8 mouse cellular contexts compared by ENCODE assay signal in the genomic region with DNA sequence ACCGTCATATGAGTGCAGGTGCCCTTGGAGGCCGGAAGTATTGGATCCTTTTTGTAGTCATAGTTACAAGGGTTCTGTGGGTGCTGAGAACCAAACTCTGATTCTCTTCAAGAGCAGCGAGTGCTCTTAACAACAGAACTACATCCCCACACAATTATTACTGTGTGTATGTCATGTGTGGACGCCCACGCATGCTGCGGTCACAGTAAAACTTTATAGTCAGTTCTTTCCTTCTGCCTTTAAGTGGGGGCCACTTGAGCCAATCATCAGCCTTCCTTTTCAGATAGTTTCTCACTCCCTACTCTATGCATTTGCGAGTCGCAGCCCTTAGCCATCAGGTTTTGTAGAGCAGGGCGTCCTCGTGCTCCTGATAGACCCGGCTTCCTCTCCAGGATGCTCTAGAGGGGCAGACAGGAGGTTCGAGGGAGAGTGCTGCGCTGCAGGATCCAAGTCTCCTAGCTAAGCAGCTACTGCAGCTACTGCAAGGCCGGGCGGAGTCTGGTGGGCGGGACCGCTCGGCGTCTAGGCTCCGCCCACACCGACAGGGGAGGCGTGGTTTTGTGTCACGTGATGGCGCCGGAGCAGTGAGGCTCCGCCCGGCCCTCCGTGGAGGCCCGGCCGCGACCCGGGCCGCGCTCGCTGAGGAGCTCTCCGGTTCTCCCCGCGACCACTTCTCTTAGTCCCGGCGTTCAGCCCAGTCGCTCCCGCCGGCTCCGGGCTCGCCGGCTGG. TPM values are rescaled to one million over a fixed set of nuclear protein-coding genes. Genes with fewer than 3 reads are reported as not detected.
DNase-seq lines count a peak whose midpoint lies in the region; ATAC-seq and TF ChIP-seq lines count a peak whose summit lies in the region.

Gene Cyth3, plus strand, starts transcription at position 555 of the 730 bp plus-strand sequence.

- H3K27me3 ChIP-seq in E14TG2a.4 (ENCODE audit: insufficient read depth, low read length): peaks cover 15% of the 10 kb centered on the region; the same call in 1 of the 2 replicates
- H3K27me3 ChIP-seq in forebrain, embryonic 13.5 days: no peaks in the 10 kb centered on the region
- no peaks in the 10 kb centered on the region for H3K27me3 ChIP-seq in neural tube, embryonic 15.5 days (replicated peaks)

- peak within 1 kb of the TSS; percentile 85 for H3K4me2 ChIP-seq in forebrain, embryonic 13.5 days
- H3K4me2 ChIP-seq in neural tube, embryonic 15.5 days: peak within 1 kb of the TSS; percentile 84

- peak; percentile 93 for DNase-seq in c-Kit-positive CD71-positive TER-119-positive erythroid progenitor cells, embryonic 14.5 days (ENCODE audit: low spot score)
- DNase-seq in heart, postnatal 10 days: peak; percentile 97 to 98
- peak; percentile 95 for DNase-seq in layer of hippocampus, adult 11-12 months (ENCODE audit: low spot score)
- peak; percentile 95 for DNase-seq in lung, adult 18-20 months
- peak; percentile 95 for DNase-seq in testis, postnatal 14 days (ENCODE audit: low spot score)

- ATAC-seq in forebrain, embryonic 13.5 days: peak; percentile 92
- peak; percentile 95 for ATAC-seq in neural tube, embryonic 15.5 days (ENCODE audit: low FRiP score)

- peaks cover 10% of the 10 kb centered on the region for H3K9me3 ChIP-seq in E14TG2a.4 (ENCODE audit: low read length)
- no peaks in the 10 kb centered on the region for H3K9me3 ChIP-seq in forebrain, embryonic 13.5 days (replicated peaks)
- no peaks in the 10 kb centered on the region for H3K9me3 ChIP-seq in neural tube, embryonic 15.5 days (replicated peaks)

- intact Hi-C loops in heart, postnatal 10 days (cut with DNase I): loop anchor here (2.0 to 5.0 kb wide), 2 partner anchors 35 to 85 kb away; no protein-coding TSS in a partner anchor

- no peak within 1 kb of the TSS; the same call in 1 of the 2 replicates for H3K27ac ChIP-seq in forebrain, embryonic 13.5 days
- peak within 1 kb of the TSS; percentile 87 for H3K27ac ChIP-seq in neural tube, embryonic 15.5 days (replicated peaks)

- peak within 1 kb of the TSS; percentile 89 for H3K4me3 ChIP-seq in E14TG2a.4 (replicated peaks; ENCODE audit: low read length)
- H3K4me3 ChIP-seq in forebrain, embryonic 13.5 days: peak within 1 kb of the TSS; percentile 79
- peak within 1 kb of the TSS; percentile 94 for H3K4me3 ChIP-seq in neural tube, embryonic 15.5 days (replicated peaks)

- 8% methylated on average over 46 of the region's 46 CpGs for WGBS in forebrain, embryonic 13.5 days
- WGBS in neural tube, embryonic 15.5 days: 8% methylated on average over 46 of the region's 46 CpGs

- H3K9ac ChIP-seq in forebrain, embryonic 13.5 days: peak within 1 kb of the TSS; percentile 80
- H3K9ac ChIP-seq in neural tube, embryonic 15.5 days (replicated peaks): peak within 1 kb of the TSS; percentile 91

- TF ChIP-seq CTCF in E14TG2a.4 (conservative IDR thresholded peaks at IDR 0.05; ENCODE audit: low read length): no peak

- peaks cover 24% of the 10 kb centered on the region for H3K4me1 ChIP-seq in E14TG2a.4 (replicated peaks; ENCODE audit: low read depth, low read length)
- peaks cover 20% of the 10 kb centered on the region for H3K4me1 ChIP-seq in forebrain, embryonic 13.5 days
- H3K4me1 ChIP-seq in neural tube, embryonic 15.5 days: peaks cover 39% of the 10 kb centered on the region

- no peaks in the 10 kb centered on the region for H3K36me3 ChIP-seq in E14TG2a.4 (ENCODE audit: insufficient read depth, low read length)
- no peaks in the 10 kb centered on the region for H3K36me3 ChIP-seq in forebrain, embryonic 13.5 days (ENCODE audit: poor library complexity, severe bottlenecking)
- no peaks in the 10 kb centered on the region for H3K36me3 ChIP-seq in neural tube, embryonic 15.5 days

RNA-seq across cellular contexts. Expression of gene Cyth3, which starts in this region (rescaled TPM):
- polyA plus RNA-seq in forebrain, embryonic 13.5 days (2015; fragmentation: Nextera tagmentation; extraction: Ambion mirVana): 24.0 and 26.4 TPM in 2 replicates
- 100 to 1,000 TPM in 1 of 2 experiments, 10 to 100 TPM in 1; 87.2 to 125 TPM for total RNA-seq in heart, postnatal 10 days (2021)
- 42.2 and 43.2 TPM in 2 replicates for polyA plus RNA-seq in neural tube, embryonic 15.5 days (2015; fragmentation: Nextera tagmentation; extraction: Ambion mirVana)
